Mouse (Mus musculus): ENCODE data around the gene Ttll11.

The Ttll11 gene

GRCm38 (mm10) chr2:35898425-35899134, 81.1 kb downstream of the Ttll11 start:
- peak in 1 of 2 experiments; percentile 3 for DNase-seq

DNA sequence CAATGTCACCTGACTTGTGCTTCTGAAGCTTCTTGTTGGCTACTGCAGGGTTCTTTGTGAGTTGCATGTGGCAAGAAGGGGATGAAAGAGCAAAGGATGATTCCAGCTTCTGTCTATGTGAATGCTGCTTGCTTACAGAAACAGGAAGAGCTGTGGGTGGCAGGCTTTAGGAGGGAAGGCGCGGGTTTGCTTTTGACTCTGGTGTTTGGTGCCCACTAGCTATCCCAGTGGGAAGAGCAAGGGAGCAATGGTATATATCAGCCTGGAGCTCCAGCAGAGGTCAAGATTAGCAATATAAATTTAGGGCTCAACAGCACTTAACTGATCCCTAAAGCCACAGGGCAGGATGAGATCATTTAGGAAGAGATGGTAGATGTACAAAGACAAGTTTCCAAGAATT, 82.6 kb downstream of the Ttll11 start:
- no peak for DNase-seq

DNA sequence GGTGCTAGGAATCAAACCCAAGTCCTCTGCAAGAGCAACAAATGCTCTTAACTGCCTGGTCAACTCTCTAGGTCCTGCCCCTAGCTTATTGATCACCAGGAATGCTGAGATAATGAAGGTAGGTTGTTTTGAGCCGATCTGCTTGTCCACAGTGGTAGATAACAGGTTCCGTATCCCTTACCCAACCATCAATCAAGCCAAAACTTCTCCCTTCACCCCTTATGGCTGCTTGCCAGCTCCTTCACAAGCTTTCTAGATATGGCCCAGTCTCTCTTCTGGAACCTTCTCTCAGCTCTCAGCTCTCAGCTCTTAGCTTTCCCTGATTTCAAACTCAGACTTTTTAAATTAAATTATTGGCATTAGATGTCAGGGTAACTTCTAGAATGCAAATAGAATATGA, 85.2 kb downstream of the Ttll11 start:
- DNase-seq = no peak

DNA sequence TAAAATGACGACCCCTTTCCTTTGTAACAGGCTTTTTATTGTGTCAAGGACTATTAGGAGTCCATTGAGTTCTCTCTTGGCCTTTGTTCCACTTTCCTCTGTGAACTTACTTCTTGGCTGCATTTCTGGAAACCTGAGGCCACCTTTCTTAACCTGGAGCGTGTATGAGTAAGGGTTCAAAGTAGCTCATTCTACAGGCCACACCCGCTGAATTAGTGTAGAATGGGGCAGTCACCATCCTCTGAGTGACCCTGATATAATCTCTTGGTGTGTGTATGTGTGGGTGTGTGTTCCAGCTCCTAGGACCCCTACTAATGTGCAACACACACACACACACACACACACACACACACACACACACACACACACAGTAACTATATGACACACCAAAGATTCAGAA, 89.1 kb downstream of the Ttll11 start:
- DNase-seq = no peak

- no peak for DNase-seq
Measured at GRCm38 (mm10) chr2:35889776-35890175, 89.9 kb downstream of the Ttll11 start.

- peak; percentile 18 to 29 for DNase-seq
Measured at GRCm38 (mm10) chr2:35884296-35884695, 95.4 kb downstream of the Ttll11 start.

- DNase-seq = no peak
Measured at GRCm38 (mm10) chr2:35882336-35882987, 97.3 kb downstream of the Ttll11 start.

DNA sequence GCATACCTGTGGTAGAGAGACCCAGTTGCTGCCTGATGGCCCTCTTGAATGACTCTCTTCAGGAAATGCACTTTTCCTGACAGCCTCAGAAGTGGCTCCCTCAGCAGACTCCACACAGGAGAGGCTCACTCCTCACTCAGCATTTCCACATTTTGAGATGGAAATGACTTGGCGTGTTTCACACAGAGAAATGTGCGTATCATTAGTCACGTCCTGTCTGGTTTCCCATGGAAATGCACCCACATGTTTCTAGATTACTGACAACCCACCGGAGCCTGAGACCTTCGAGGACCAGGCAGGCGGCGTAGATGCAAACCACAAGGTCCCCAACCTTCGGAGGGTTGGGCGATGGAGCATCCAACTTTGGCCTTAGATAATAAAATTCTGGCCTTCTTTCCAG, 97.8 kb downstream of the Ttll11 start:
- no peak for DNase-seq

DNA sequence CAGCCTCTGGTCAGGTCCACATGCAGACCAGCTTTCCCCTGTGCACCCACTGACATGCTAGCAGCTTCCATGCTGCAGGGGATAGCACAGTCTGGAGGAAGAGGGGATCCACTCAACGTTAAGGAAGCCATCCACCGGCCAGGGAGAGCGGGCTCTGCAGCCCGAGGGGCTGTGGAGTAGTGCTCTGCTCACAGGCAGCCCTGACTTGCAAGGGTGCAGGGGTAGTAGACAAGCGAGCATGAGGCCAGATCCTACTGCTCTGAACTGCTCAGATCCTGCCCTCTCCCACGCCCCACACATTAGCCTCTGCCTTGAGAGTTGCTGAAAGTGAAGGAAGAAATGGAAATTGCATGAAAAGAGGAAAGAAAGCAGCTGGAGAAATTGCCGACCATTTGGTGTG, 99.4 kb downstream of the Ttll11 start:
- DNase-seq = no peak

DNA sequence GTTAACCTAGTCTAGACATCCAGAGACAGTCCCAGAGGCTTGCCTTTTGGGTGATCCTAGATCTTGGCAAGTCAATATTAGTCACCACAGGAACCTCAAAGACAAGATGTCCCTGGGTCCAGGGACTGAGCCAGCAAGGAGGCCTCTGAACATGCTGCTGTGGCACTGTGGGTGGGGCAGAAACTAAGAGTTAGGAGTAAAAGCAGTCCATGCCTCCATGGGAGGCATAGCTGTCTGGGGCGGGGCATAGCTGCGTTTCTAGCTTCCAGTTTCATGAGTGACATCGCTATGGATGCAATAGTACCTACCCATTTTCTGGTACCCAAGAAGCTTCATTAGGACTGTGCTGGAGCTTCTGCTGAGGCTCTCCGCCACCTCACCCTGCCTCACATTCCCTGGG, 99.8 kb downstream of the Ttll11 start:
- DNase-seq = no peak

DNA sequence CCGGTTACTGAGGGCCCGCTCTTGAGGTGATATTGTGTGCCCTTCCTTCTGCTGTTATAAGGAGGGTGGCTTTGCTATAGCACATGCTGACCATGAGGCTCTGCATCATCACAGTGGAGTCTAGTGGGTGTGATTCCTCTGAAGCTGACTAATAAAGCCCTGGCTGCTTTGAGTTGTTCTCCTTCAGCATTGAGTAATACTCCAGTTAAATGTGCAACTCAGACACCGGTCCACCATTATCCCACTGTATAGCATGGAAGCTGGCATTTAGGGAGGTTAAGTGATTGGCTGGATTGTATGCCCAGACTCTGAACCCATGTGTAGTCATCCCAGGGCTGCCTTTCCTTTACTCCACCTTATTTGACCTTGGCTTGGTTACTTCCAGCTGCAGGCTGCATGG, 101.2 kb downstream of the Ttll11 start:
- DNase-seq = no peak

GRCm38 (mm10) chr2:35875572-35875971, 104.1 kb downstream of the Ttll11 start:
- no peak for DNase-seq

- no peak for DNase-seq
Measured at GRCm38 (mm10) chr2:35874421-35874820, 105.3 kb downstream of the Ttll11 start.

DNA sequence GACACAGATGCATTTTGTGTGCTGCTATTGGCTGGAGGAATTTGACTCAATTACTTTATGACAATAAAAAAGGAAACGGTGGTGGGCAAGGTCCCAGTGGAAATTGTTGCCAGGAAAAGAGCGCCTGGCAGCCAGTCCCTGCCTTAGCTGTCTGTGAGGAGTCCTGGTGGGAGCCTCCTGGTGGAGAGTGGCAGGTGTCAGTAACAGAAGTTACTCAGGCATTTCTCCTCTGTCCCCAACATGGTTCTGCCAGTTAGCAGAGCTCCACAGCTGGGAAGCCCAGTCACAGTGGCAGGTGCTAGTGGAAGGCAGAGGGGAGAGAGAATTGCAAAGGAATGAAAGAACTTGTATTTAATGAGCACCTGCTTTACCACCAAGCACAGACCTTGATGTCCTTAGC, 110.5 kb downstream of the Ttll11 start:
- DNase-seq = no peak

- DNase-seq = no peak
Measured at GRCm38 (mm10) chr2:35863284-35863683, 116.4 kb downstream of the Ttll11 start.

- DNase-seq = no peak
Measured at GRCm38 (mm10) chr2:35861185-35861584, 118.5 kb downstream of the Ttll11 start.

DNA sequence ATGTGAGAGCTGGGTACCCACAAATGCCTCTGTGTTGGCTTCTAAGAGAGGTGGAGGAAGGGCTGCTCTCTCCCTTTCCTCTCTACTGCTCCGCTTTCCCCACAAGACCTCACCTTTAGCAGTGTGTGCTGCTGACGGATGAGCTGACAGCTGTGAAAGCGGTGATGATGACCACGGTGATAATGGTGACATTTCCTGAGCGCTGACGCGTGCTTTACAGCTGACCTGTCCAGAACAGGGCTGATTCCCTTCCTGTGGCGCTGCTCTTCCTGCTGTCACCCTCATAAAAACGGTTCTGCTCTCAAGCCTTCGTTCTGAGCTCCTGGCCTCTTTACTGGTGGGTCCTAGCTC, 119.3 kb downstream of the Ttll11 start:
- no peak for DNase-seq

DNA sequence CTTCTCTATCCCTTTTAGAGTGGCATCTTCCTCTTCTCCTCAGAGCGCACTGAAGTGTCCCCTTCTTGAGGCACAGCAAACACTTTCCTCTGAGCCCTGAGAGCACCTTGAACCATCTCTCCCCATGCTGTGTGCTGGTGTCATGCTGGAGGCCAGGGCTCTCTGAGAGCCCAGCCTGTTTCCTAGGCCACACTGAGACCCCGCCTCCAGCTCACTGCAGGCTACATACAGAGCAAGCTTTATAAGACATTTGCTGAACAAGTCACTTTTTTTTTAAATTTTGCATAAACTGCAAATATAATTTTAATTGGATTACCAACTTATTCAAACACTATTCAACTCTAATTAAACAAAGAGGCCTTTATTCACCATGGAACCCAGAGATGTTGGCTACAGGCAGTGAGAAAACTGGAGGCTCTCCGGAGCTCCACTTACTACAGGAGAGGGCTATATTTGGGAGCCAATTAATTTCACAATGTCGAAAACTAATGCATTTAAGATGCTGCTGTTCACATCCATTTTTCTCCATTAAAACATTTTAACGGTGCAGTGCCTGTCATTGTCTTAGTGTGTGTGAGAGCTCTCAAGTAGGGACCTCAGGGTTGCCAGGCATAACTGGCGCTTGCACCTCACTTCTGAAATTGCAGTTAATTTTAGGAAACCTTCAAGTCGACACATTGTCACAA, 119.9 kb downstream of the Ttll11 start:
- DNase-seq = no peak

GRCm38 (mm10) chr2:35858281-35858680, 121.4 kb downstream of the Ttll11 start:
- no peak for DNase-seq

DNA sequence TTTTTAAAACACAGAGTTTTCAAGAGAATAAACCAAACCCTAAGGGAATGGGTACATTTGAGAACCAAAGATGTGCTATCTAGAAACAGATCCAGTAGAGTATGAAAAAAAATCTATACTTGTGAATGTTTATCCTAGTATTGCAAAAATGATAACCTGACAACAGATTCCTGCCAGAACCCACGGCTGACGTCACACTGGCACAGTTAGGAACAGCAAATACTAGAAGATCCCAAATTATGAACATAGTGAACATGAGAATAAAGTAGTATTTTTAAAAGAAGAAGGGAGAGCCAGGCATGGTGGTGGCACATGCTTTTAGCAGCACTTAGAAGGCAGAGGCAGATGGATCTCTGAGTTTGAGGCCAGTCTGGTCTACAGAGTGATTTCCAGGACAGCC, 122.8 kb downstream of the Ttll11 start:
- no peak for DNase-seq

GRCm38 (mm10) chr2:35854877-35855276, 124.8 kb downstream of the Ttll11 start:
- no peak for DNase-seq

DNA sequence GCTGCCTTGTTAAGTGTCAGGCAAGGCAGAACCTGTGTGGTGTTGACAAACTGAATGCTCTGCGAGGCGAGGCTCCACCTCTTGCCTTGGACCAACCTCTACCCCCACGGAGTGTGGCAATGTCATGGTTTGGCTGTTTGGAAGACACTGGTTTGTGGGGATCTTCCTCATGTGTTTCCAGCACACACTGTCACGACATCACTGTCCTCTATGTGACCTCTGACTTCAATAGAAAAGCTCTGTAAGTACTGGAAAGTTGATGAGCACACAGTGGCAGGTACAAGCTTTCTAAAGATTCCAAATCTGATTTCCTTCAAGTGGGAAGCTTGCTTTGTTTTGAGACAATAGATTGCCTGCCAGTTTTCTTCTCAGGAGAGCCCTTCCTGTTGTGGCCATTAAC, 126.7 kb downstream of the Ttll11 start:
- DNase-seq = no peak

DNA sequence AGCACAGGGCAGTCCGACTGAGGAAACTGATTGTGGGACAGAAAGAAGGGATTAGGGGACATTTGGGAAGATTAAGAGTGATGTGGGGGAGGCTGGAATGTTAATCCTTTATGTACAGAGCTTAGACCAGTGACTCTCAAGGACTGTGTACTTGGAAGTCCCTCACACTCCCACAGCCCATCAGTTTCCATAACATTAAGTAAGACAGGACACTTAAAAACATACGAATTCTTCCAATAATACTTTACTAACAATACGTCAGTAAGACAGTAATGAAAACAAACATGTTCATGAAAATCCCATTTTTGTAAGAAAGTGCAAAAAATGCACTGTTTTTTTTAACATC, 127.6 kb downstream of the Ttll11 start:
- DNase-seq = no peak

DNA sequence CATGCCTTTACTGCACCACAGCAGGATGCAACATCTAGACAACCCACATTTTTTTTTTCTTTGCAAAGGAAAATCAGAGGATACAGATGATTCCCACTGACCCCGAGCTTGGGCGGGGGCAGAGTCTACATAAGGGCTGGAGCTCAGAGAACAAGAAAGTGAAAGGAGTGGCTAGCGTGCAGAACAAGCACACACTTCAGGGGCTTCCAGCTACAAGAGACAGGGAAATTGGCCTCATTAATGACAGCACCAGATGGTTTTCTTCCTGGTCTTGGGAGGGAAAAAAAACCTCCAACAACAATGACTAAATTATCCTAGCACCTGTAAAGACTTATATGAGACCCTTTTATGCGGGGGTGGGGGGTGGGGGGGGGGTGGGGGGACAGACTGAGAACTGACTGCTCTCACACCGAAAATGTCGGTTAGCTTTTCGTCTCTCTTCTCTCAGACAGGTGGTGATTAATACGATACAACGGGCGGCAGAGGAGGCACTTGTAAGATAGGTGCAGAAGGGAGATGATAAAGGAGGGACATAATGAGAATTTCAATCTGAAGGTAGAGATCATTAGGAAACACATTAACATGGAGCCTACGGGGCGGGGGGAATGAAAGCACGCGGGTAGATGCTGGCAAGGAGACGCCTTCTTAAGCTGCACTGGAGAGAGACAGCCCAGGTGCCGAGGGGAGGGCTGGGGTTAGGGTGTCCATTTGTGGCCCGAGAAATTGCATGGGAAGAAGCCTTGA, 128.1 kb downstream of the Ttll11 start:
- DNase-seq = no peak

All from kidney, adult 8-10 months (tissue).